In the genomic region with DNA sequence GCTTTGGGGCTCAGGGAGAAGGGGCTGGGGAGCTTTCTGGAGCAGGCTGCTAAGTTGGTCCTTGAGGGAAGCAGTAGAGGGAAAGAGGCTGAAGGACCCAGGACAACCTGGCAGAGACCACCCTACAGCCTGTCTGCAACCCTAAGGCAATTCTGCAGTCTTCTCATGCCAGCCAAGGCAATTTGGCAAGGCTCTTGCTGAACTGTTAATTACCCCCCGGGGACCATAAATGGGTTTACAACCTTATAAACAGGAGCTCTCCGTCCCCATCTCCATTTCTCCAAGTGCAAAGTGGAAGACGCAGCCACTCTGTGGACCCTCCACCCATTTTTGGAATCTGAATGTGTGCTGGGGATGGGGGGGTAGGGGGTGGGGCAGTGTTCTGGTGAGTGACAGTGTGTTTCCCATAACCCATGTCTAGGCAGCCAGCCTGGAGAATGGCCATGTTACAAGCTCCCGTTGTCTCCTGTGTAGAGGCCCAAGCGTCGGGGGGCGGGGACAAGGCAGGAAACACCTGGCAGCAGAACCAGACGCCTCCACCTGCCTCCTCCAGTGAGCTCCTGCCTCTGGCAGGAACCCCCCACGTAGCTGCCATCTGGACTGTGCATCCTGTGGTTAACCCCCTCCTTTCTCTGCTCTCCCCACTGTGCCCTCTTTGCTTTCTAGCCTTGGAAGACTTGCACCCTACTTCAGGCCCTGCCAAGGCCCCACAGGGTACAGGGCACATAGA, we compare ENCODE assay signal across 9 mouse cellular contexts. TPM values are rescaled to one million over a fixed set of nuclear protein-coding genes. Genes with fewer than 3 reads are reported as not detected.
DNase-seq lines count a peak whose midpoint lies in the region; ATAC-seq and TF ChIP-seq lines count a peak whose summit lies in the region.
"Had no signal": no experiment of that assay in that cellular context is flagged by ENCODE, and none has a peak within 500 bp of the region (broad histone marks: within the 10 kb centered on the region; RNA-seq: fewer than 3 reads in every experiment).

No protein-coding gene starts in this region.

- H3K9ac ChIP-seq in forebrain, postnatal 0 days = no peak overlapping the region
- no peak overlapping the region for H3K9ac ChIP-seq in lung, embryonic 16.5 days (ENCODE audit: low read length)
- H3K9ac ChIP-seq: liver, embryonic 13.5 days had no signal

- intact Hi-C loops in left cerebral cortex, postnatal 4 days (cut with DNase I) = no loop called here
- intact Hi-C loops in left cerebral cortex, postnatal 36 days (cut with DNase I) = loop anchor here (5.0 kb wide), 2 partner anchors 79 to 111 kb away; no protein-coding TSS in a partner anchor

- H3K4me1 ChIP-seq in forebrain, postnatal 0 days (ENCODE audit: insufficient read depth) = peaks cover 6% of the 10 kb centered on the region; the same call in 1 of the 2 replicates
- H3K4me1 ChIP-seq in lung, embryonic 16.5 days (replicated peaks; ENCODE audit: control insufficient read depth, insufficient read depth, low read length) = peaks cover 21% of the 10 kb centered on the region
- H3K4me1 ChIP-seq: liver, embryonic 13.5 days had no signal

- no peak overlapping the region for H3K4me2 ChIP-seq in forebrain, postnatal 0 days (ENCODE audit: low read depth)
- H3K4me2 ChIP-seq in lung, embryonic 16.5 days (ENCODE audit: low read depth, low read length) = no peak overlapping the region
- H3K4me2 ChIP-seq: liver, embryonic 13.5 days had no signal

- WGBS in forebrain, postnatal 0 days = 24% methylated on average over 9 of the region's 9 CpGs
- WGBS in lung, embryonic 16.5 days = 21% methylated on average over 8 of the region's 9 CpGs

- no peaks in the 10 kb centered on the region for H3K9me3 ChIP-seq in forebrain, postnatal 0 days (ENCODE audit: low read length)
- no peaks in the 10 kb centered on the region for H3K9me3 ChIP-seq in lung, embryonic 16.5 days (ENCODE audit: control insufficient read depth, low read length)
- H3K9me3 ChIP-seq: liver, embryonic 13.5 days had no signal

- H3K4me3 ChIP-seq in forebrain, postnatal 0 days (ENCODE audit: low read depth, low read length) = no peak overlapping the region
- H3K4me3 ChIP-seq in lung, embryonic 16.5 days (ENCODE audit: low read length) = no peak overlapping the region
- H3K4me3 ChIP-seq: liver, embryonic 13.5 days had no signal

- peak; percentile 79 for DNase-seq in left cerebral cortex, postnatal 4 days
- no peak for DNase-seq in left cerebral cortex, postnatal 36 days (ENCODE audit: low spot score in 2 of 2)
- DNase-seq in cerebellum, adult 8-10 months = peak; percentile 37
- no peak for DNase-seq in forebrain, postnatal 0 days
- DNase-seq in spleen, postnatal 36 days (ENCODE audit: low spot score in 2 of 2) = peak; percentile 87 to 88
- no peak for DNase-seq in yolk sac, embryonic 10.5 days (ENCODE audit: low spot score)
- DNase-seq in urinary bladder, postnatal 36 days (ENCODE audit: low spot score in 2 of 2) = no peak
- DNase-seq: liver, embryonic 13.5 days had no signal

- no peaks in the 10 kb centered on the region for H3K27me3 ChIP-seq in forebrain, postnatal 0 days (ENCODE audit: insufficient read depth, low read length)
- H3K27me3 ChIP-seq in lung, embryonic 16.5 days (ENCODE audit: control insufficient read depth, insufficient read depth, low read depth, low read length) = no peaks in the 10 kb centered on the region
- H3K27me3 ChIP-seq: liver, embryonic 13.5 days had no signal

- TF ChIP-seq CTCF in forebrain, postnatal 0 days (IDR thresholded peaks at IDR 0.05; ENCODE audit: low read depth) = no peak

- H3K36me3 ChIP-seq in forebrain, postnatal 0 days (ENCODE audit: insufficient read depth) = no peaks in the 10 kb centered on the region
- no peaks in the 10 kb centered on the region for H3K36me3 ChIP-seq in lung, embryonic 16.5 days (ENCODE audit: control insufficient read depth, insufficient read depth, low read length)
- H3K36me3 ChIP-seq: liver, embryonic 13.5 days had no signal

- H3K27ac ChIP-seq in forebrain, postnatal 0 days (ENCODE audit: low read depth, low read length) = no peak overlapping the region
- 0 out of 2 replicates have a peak overlapping the region, but pooled peaks have one; percentile 27 for H3K27ac ChIP-seq in lung, embryonic 16.5 days (ENCODE audit: low read length)
- H3K27ac ChIP-seq: liver, embryonic 13.5 days had no signal

- peak; percentile 36 for ATAC-seq in forebrain, postnatal 0 days
- 0 out of 2 replicates have a peak, but pooled peaks have one; percentile 3 for ATAC-seq in lung, embryonic 16.5 days (ENCODE audit: low read depth)

RNA-seq across cellular contexts. Expression of gene Fam163b, which starts 20.5 kb away (rescaled TPM):
- total RNA-seq in left cerebral cortex, postnatal 4 days (2021) = 10 to 100 TPM; 55.8 to 61.9 TPM
- total RNA-seq in left cerebral cortex, postnatal 36 days (2021) = 100 to 1,000 TPM; 112 to 122 TPM
- 7.5 and 7.8 TPM in 2 replicates for total RNA-seq in forebrain, postnatal 0 days (2014; rRNA removed)
- 23.9 and 26.2 TPM in 2 replicates for polyA plus RNA-seq in forebrain, postnatal 0 days (2015; fragmentation: Nextera tagmentation; extraction: Ambion mirVana)
- polyA plus RNA-seq in lung, embryonic 16.5 days (2015; fragmentation: Nextera tagmentation; extraction: Ambion mirVana) = 0.54 and 0.64 TPM in 2 replicates

RNA-seq across cellular contexts. Expression of gene Adamtsl2, which starts 42.6 kb away (rescaled TPM):
- 10 to 100 TPM; 23.8 to 25.1 TPM for total RNA-seq in left cerebral cortex, postnatal 4 days (2021)
- total RNA-seq in left cerebral cortex, postnatal 36 days (2021) = 10 to 100 TPM; 22.0 to 22.2 TPM
- 24.5 and 32.9 TPM in 2 replicates for total RNA-seq in forebrain, postnatal 0 days (2014; rRNA removed)
- 12.7 and 14.8 TPM in 2 replicates for polyA plus RNA-seq in forebrain, postnatal 0 days (2015; fragmentation: Nextera tagmentation; extraction: Ambion mirVana)
- 27.9 and 28.4 TPM in 2 replicates for polyA plus RNA-seq in lung, embryonic 16.5 days (2015; fragmentation: Nextera tagmentation; extraction: Ambion mirVana)

RNA-seq across cellular contexts. Expression of gene Dbh, which starts 43.2 kb away (rescaled TPM):
- total RNA-seq in left cerebral cortex, postnatal 4 days (2021) = under 1 TPM; 0.30 to 0.58 TPM
- under 1 TPM; 0.41 to 0.44 TPM for total RNA-seq in left cerebral cortex, postnatal 36 days (2021)
- total RNA-seq in forebrain, postnatal 0 days (2014; rRNA removed) = 0.05 and 0.15 TPM in 2 replicates
- 0.09 and 0.15 TPM in 2 replicates for polyA plus RNA-seq in forebrain, postnatal 0 days (2015; fragmentation: Nextera tagmentation; extraction: Ambion mirVana)
- polyA plus RNA-seq in lung, embryonic 16.5 days (2015; fragmentation: Nextera tagmentation; extraction: Ambion mirVana) = 0.54 and 0.84 TPM in 2 replicates

RNA-seq across cellular contexts. Expression of gene Mymk, which starts 49.8 kb away (rescaled TPM):
- total RNA-seq in left cerebral cortex, postnatal 4 days (2021) = under 1 TPM in 1 of 2 experiments, not detected in 1; 0.42 TPM
- under 1 TPM in 1 of 2 experiments, not detected in 1; 0.44 TPM for total RNA-seq in left cerebral cortex, postnatal 36 days (2021)
- not detected in 2 replicates for total RNA-seq in forebrain, postnatal 0 days (2014; rRNA removed)
- polyA plus RNA-seq in forebrain, postnatal 0 days (2015; fragmentation: Nextera tagmentation; extraction: Ambion mirVana) = 0.12 and 0.15 TPM in 2 replicates
- 1.6 and 3.4 TPM in 2 replicates for polyA plus RNA-seq in lung, embryonic 16.5 days (2015; fragmentation: Nextera tagmentation; extraction: Ambion mirVana)

Comparison
In these comparisons a context has a peak if more than half of its experiments do, and no peak if none do; other contexts are left out.
1. DNase-seq: peak in left cerebral cortex, postnatal 4 days (single experiment), cerebellum, adult 8-10 months (single experiment) and spleen, postnatal 36 days (2 of 2); none in left cerebral cortex, postnatal 36 days (0 of 2), forebrain, postnatal 0 days (single experiment), yolk sac, embryonic 10.5 days (single experiment) and urinary bladder, postnatal 36 days (0 of 2).